Mouse (Mus musculus): Measurements from ENCODE around the gene Hpse. TPM values are rescaled to one million over a fixed set of nuclear protein-coding genes. Genes with fewer than 3 reads are reported as not detected.

Gene Hpse
- polyA plus RNA-seq, 1 experiment from 2014 or later = 0.95 TPM

DNA sequence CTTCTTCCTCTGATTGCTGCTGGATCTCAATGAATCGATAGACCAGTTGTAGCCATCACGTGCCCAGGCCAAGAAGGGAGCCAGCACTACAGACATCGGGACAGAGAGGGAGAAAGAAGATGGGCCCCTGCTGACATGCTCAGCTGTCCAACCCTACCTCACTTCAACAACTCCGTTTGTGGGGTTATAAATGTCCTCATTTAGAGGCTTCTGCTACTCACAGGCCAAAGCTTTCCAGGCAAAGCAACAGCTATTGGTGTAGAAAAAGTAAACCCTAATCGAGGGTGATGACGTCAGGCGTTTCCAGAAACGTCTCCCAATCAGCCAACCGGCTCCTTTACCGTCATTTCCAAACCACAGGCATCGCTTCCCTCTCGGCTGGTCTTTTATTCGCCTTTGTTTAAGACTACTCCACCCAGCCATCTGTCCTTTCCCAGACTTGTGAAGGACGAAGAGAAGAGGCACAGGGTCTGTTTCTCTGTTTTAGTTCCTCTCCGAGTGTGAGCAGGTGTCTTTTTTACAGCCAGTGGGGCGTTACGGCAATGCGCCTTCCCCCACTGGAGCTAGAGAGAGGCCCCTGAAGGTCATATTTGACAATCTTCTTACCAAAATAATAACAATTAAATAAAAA is 39.5 kb downstream of the Hpse start:
- no peak overlapping the region for H3K27ac ChIP-seq
- no peak overlapping the region for H3K4me2 ChIP-seq (replicated peaks)
- no peaks in the 10 kb centered on the region for H3K27me3 ChIP-seq (replicated peaks)

DNA sequence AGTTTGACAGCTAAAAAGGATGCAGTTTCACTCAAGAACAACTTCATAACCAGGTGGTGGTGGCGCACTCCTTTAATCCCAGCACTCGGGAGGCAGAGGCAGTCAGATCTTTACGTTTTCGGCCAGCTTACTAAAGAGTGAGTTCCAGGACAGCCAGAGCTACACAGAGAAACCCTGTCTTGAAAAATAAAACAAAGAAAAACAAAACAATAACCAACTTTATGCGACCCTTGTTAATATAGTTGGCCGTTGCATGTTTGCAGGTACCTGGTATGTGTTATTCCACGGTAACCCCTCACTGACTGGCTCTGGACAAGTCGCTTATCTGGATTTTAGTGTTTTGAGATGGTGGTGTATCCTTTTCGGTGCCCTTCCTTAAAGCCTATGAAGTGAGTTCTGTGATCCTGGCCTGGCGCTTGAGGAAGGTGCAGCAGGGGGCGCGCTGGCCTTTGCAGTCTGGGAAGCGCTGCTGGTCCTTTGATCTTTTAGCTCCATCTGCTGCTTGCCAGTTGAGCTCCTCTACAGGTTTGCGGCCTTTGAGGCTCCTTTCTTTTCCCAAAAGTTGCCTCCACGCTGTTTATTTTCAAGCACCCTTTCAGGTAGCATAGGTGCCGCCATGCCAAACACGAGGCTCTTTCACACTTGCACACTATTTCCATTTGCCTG is 44.7 kb downstream of the Hpse start, which contains the start of gene Coq2:
Gene Coq2 (minus strand): TSS at position 430 of the 666 bp plus-strand sequence.
- peak within 1 kb of the TSS; percentile 82 for H3K4me3 ChIP-seq
- no peaks in the 10 kb centered on the region for H3K27me3 ChIP-seq (replicated peaks)
- ATAC-seq (ENCODE audit: low FRiP score, low read depth) = peak; percentile 59
- H3K27ac ChIP-seq = no peak within 1 kb of the TSS
- 10% methylated on average over 17 of the region's 17 CpGs for WGBS
- H3K4me1 ChIP-seq = peaks cover 8% of the 10 kb centered on the region
- peak within 1 kb of the TSS; percentile 93 for H3K9ac ChIP-seq
- H3K36me3 ChIP-seq = no peaks in the 10 kb centered on the region; the same call in none of the 2 replicates
- H3K4me2 ChIP-seq (replicated peaks) = peak within 1 kb of the TSS; percentile 79
- H3K9me3 ChIP-seq = no peaks in the 10 kb centered on the region

More for the DNA sequence above, 39.5 kb downstream of the Hpse start:
- no peak overlapping the region for H3K4me3 ChIP-seq
- H3K36me3 ChIP-seq = no peaks in the 10 kb centered on the region
- ATAC-seq (ENCODE audit: low FRiP score, low read depth) = no peak
- H3K9me3 ChIP-seq = no peaks in the 10 kb centered on the region
- H3K9ac ChIP-seq = no peak overlapping the region
- no peaks in the 10 kb centered on the region for H3K4me1 ChIP-seq
- 58% methylated on average over 18 of the region's 18 CpGs for WGBS

DNA sequence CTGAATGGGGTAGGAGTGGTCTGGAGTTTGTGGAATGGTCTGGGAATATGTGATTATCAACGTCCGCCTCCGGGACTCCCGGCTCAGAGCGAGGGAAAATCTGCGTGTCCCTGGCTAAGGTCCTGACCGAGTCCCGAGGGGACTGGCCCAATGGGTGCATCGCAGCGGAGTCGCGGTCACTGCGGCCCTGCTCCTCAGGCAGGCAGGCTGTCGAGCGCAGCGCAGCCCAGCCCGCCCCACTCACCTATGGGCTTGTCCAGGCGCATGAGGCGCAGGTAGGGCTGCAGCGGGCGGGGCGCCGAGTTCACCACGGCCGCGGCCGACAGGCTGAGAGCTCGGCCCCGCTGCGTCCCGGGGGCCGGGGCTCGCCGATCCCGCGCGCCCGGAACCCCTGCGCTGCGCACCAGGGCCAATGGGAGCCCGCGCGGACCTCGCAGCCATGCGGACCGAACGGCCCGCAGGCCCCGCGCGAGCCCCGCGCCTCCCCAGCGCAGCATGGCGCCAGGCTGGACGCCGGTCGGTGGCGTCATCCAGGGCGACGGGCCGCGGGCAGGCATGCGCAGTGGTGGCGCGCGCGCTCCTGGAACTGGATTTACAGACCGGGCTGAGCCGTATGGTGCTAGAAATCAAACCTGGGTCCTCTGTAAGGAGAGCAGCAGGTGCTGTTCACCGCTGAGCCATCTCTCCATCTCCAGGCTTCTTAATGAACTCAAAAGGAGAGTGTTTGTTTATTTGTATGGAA is 45.6 kb downstream of the Hpse start:
- Histone ChIP-seq H3K27ac (no peak overlapping the region), H3K36me3 (no peaks in the 10 kb centered on the region; the same call in none of the 2 replicates), H3K9ac (peak overlapping the region; percentile 93), H3K4me2 (replicated peaks) (peak overlapping the region; percentile 79), H3K4me1 (peaks cover 8% of the 10 kb centered on the region), H3K27me3 (replicated peaks) (no peaks in the 10 kb centered on the region), H3K9me3 (no peaks in the 10 kb centered on the region), H3K4me3 (peak overlapping the region; percentile 82)
- peak; percentile 94 for ATAC-seq (ENCODE audit: low FRiP score, low read depth)
- WGBS = under 1% methylated on average over 71 of the region's 71 CpGs

DNA sequence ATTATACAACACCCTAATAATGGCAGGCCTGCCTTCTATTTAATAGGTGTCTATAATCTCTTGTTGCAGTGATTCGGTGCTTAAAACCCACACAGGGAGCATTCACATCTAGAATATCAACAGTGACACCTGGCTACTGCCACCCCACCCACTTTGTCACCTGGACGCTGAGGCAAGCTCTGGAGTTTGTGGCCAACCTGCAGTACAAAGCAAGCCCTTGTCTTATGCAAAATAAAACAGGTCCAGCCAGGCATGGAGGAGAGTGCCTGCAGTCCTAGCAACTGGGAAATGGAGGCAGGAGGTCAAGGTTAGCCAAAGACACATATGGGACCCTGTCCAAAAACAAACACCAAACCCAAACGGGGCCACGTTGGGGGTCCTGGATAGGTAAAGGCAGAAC is 47.1 kb downstream of the Hpse start:
- H3K27ac ChIP-seq = no peak overlapping the region
- peaks cover 5% of the 10 kb centered on the region for H3K36me3 ChIP-seq
- H3K9me3 ChIP-seq = no peaks in the 10 kb centered on the region
- H3K9ac ChIP-seq = no peak overlapping the region
- no peak overlapping the region for H3K4me2 ChIP-seq (replicated peaks)
- no peak for ATAC-seq (ENCODE audit: low FRiP score, low read depth)
- H3K4me1 ChIP-seq = peaks cover 8% of the 10 kb centered on the region
- H3K27me3 ChIP-seq (replicated peaks) = no peaks in the 10 kb centered on the region
- no peak overlapping the region for H3K4me3 ChIP-seq
- WGBS = 82% methylated on average over 4 of the region's 4 CpGs

DNA sequence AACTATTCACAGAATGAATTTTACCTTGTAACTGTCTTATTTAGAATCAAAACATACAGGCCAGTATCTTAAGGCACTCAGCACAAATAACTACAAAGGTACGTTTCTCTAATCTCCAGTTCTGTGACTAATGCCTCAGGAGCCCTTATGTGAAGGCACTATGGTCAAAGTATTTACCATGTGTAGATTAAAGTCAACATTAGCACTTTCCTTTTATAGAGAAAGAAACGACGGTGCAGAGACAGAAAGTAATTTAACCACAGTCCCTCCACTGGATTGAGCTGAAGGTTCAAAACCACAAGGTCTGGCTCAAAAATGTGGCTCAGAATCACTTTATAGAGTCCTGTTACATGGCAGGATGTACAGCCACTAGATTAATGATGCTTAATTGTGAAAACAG is 47.6 kb downstream of the Hpse start:
- Histone ChIP-seq H3K9ac (no peak overlapping the region), H3K27me3 (replicated peaks) (no peaks in the 10 kb centered on the region), H3K4me2 (replicated peaks) (no peak overlapping the region), H3K27ac (no peak overlapping the region), H3K36me3 (peaks cover 9% of the 10 kb centered on the region), H3K4me3 (no peak overlapping the region), H3K4me1 (peaks cover 8% of the 10 kb centered on the region), H3K9me3 (no peaks in the 10 kb centered on the region)
- ATAC-seq (ENCODE audit: low FRiP score, low read depth) = no peak
- WGBS = 82% methylated on average over 3 of the region's 3 CpGs

DNA sequence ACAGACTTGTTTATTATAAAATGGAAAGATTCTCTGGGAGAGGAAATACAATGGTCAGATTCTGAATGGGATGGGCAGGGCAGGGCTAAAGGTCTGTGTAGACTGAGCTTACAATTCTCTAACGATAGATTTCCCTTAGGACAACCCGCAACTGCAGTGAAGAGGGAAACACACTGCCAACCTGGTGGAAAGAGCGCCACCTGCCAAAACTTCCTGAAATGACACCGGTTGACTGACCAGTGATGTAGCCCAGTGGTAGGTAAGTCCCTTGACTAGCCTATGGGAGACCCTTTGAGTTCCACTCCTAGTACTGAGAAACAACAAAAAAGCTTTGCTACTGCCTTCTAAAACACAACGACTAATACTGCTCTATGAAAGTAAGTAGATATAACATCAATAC is 48.1 kb downstream of the Hpse start:
- ATAC-seq (ENCODE audit: low FRiP score, low read depth) = no peak
- 26% methylated on average over 5 of the region's 5 CpGs for WGBS
- H3K27ac ChIP-seq = no peak overlapping the region

DNA sequence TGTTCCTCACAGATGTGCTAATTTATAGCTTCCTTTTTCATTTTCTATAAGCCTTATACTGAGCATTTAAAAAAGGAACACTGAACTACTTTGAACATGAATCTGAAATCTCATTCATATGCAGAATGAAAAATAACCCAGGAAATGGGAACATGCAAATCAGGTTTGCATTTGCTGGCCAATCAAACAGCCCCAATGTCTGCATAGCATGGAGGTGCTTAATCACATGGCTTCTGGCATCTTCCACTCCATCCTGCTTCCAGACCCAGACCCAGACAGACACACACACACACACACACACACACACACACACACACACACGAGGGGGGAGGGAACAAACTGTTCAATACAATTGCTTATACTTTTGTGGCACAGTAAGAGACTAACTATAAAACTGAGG is 52.6 kb downstream of the Hpse start:
- Histone ChIP-seq H3K27ac (no peak overlapping the region), H3K4me3 (no peak overlapping the region), H3K4me2 (replicated peaks) (no peak overlapping the region), H3K27me3 (replicated peaks) (no peaks in the 10 kb centered on the region), H3K36me3 (peaks cover 35% of the 10 kb centered on the region), H3K9me3 (no peaks in the 10 kb centered on the region), H3K4me1 (no peaks in the 10 kb centered on the region), H3K9ac (no peak overlapping the region)
- no peak for ATAC-seq (ENCODE audit: low FRiP score, low read depth)
- WGBS = 93% methylated on average over 1 of the region's 1 CpGs

More for the DNA sequence above, 48.1 kb downstream of the Hpse start:
- no peaks in the 10 kb centered on the region for H3K27me3 ChIP-seq (replicated peaks)
- H3K4me1 ChIP-seq = peaks cover 8% of the 10 kb centered on the region
- no peak overlapping the region for H3K9ac ChIP-seq
- H3K4me3 ChIP-seq = no peak overlapping the region
- no peak overlapping the region for H3K4me2 ChIP-seq (replicated peaks)
- H3K9me3 ChIP-seq = no peaks in the 10 kb centered on the region
- H3K36me3 ChIP-seq = peaks cover 11% of the 10 kb centered on the region

DNA sequence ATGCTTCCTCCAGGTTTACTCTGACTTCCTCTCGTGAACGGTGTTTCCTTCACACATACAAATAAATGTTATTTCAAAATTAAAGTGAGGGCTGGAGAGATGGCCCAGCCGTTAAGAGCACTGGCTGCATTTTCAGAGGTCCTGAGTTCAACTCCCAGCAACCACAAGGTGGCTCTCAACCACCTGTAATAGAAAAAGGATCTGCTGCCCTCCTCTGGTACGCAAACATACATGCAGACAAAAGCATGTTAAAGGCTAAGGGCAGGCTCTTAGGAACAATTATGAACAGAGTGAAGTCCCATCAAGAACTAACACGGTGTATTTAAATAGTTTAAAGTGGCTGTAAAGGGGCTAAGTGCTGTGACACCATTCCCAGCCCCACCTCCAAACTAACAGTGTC is 55.7 kb downstream of the Hpse start:
- H3K4me3 ChIP-seq = no peak overlapping the region
- H3K9ac ChIP-seq = no peak overlapping the region
- H3K27me3 ChIP-seq (replicated peaks) = no peaks in the 10 kb centered on the region
- H3K9me3 ChIP-seq = no peaks in the 10 kb centered on the region
- H3K4me1 ChIP-seq = no peaks in the 10 kb centered on the region
- 59% methylated on average over 5 of the region's 5 CpGs for WGBS
- no peak overlapping the region for H3K27ac ChIP-seq
- no peak overlapping the region for H3K4me2 ChIP-seq (replicated peaks)
- peaks cover 54% of the 10 kb centered on the region for H3K36me3 ChIP-seq
- ATAC-seq (ENCODE audit: low FRiP score, low read depth) = no peak

DNA sequence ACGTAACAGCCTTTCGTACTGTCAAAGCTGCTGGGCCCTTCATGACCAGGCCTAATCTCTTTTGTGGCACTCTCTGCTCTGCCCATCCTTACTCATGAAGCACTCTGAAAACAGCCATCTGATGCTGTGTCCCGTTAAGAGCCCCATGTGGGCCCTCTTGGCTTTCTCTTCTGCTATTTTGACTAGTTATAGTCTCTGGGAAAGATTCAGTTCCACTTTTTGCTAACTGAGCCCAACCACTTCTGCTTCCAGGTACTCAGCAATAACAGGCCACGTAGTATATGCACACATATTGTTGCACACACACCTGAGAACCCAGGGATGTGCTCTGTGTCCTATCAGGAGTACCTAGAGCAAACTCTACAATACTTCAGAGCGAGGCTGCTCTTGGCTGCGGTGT is 56.5 kb downstream of the Hpse start:
- H3K27ac ChIP-seq = no peak overlapping the region
- peaks cover 58% of the 10 kb centered on the region for H3K36me3 ChIP-seq
- no peak overlapping the region for H3K4me2 ChIP-seq (replicated peaks)
- H3K4me1 ChIP-seq = no peaks in the 10 kb centered on the region
- no peaks in the 10 kb centered on the region for H3K9me3 ChIP-seq
- no peak overlapping the region for H3K4me3 ChIP-seq
- no peaks in the 10 kb centered on the region for H3K27me3 ChIP-seq (replicated peaks)
- no peak for ATAC-seq (ENCODE audit: low FRiP score, low read depth)
- no peak overlapping the region for H3K9ac ChIP-seq
- 95% methylated on average over 6 of the region's 6 CpGs for WGBS

DNA sequence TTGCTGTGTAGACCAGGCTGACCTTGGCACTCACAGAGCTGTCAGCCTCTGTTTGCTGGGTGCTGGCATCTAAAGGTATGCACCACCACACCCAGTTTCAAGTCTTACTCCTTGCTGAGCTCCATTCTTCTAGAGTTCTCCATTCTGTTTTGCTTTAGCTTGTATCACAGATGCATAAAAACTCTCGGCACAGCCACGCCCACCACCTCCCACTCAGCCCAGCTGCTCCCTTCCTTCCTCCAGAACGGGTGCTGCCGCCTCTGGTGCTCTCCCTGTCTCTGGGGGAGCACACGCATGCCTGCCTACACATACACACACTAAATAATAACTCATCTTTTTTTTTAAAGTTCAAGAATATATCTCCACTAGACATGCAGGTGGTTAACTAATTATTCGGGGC is 61.1 kb downstream of the Hpse start:
- Histone ChIP-seq H3K9me3 (no peaks in the 10 kb centered on the region), H3K36me3 (peaks cover 66% of the 10 kb centered on the region), H3K4me2 (replicated peaks) (no peak overlapping the region), H3K4me1 (no peaks in the 10 kb centered on the region), H3K9ac (no peak overlapping the region), H3K27ac (no peak overlapping the region), H3K4me3 (no peak overlapping the region), H3K27me3 (replicated peaks) (no peaks in the 10 kb centered on the region)
- 93% methylated on average over 6 of the region's 6 CpGs for WGBS
- ATAC-seq (ENCODE audit: low FRiP score, low read depth) = no peak

DNA sequence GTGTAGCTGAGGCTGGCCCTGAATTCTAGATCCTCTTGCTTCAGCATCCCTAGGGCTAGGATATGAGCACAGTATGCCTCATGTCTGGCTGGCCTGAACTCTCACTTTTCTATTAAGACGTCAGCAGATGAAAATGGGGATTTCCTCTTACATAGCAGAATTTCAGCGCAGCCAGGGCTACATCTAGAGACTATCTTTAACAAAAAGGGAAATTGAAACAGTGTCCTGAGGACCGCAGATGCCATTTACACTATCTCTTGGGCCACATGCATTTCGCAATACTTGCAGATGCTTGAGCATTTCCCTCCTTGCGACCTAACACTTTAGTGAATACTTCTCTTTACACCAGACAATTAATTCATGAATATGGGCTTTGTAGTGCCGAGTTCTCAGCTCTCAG is 63.2 kb downstream of the Hpse start:
- Histone ChIP-seq H3K36me3 (peaks cover 54% of the 10 kb centered on the region), H3K9ac (no peak overlapping the region), H3K4me2 (replicated peaks) (no peak overlapping the region), H3K4me3 (no peak overlapping the region), H3K27me3 (replicated peaks) (no peaks in the 10 kb centered on the region), H3K4me1 (no peaks in the 10 kb centered on the region), H3K9me3 (no peaks in the 10 kb centered on the region), H3K27ac (no peak overlapping the region)
- ATAC-seq (ENCODE audit: low FRiP score, low read depth) = no peak
- WGBS = 86% methylated on average over 6 of the region's 6 CpGs

DNA sequence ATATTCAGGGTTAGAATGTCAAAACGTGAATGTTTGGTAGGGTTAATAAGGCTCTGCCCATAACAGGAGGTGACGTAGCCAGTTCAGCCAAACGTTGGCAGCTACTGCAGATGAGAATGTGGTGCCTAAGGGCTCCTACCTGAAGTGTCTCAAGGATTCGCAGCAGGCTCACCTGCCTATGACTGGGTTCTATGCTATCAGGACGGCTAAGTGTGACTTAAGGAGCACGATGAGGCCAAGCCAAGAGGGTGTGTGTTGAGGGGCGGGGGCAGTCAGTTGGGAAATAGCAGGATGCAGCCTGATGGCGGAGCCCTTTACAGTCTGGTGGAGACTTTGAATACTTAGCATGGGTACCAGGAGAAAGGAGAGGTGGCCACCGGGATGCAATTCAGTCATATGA is 67.2 kb downstream of the Hpse start:
- H3K9ac ChIP-seq = no peak overlapping the region
- H3K27ac ChIP-seq = no peak overlapping the region
- no peak overlapping the region for H3K4me3 ChIP-seq
- H3K9me3 ChIP-seq = no peaks in the 10 kb centered on the region
- H3K27me3 ChIP-seq (replicated peaks) = no peaks in the 10 kb centered on the region
- WGBS = 86% methylated on average over 9 of the region's 9 CpGs
- peaks cover 26% of the 10 kb centered on the region for H3K36me3 ChIP-seq
- H3K4me1 ChIP-seq = no peaks in the 10 kb centered on the region
- ATAC-seq (ENCODE audit: low FRiP score, low read depth) = no peak
- no peak overlapping the region for H3K4me2 ChIP-seq (replicated peaks)
